Mouse (Mus musculus) hindbrain, embryonic 13.5 days (tissue): Measurements from ENCODE around the gene Adamts4. TPM values are rescaled to one million over a fixed set of nuclear protein-coding genes. Genes with fewer than 3 reads are reported as not detected.

ENCODE experiments used
- ATAC-seq: fragments of 200-750 bp; cut with Nextera tagmentation; 2 replicates; pipeline ENCODE4 v1.8.0; 2017; ENCODE audit warnings: moderate TSS enrichment; ENCODE audit not compliant: low FRiP score
- H3K27ac ChIP-seq: fragments of 300-500 bp; sonication (generic); 2 replicates; pipeline ENCODE4 v1.5.1; 2015; ENCODE audit warnings: inconsistent platforms, mild to moderate bottlenecking, moderate library complexity
- H3K27me3 ChIP-seq: fragments of 300-500 bp; sonication (generic); 2 replicates; pipeline ENCODE4 v1.6.1; 2015; ENCODE audit warnings: mild to moderate bottlenecking, inconsistent platforms
- H3K36me3 ChIP-seq: fragments of 300-500 bp; sonication (generic); 2 replicates; pipeline ENCODE4 v1.6.1; 2015; ENCODE audit warnings: mild to moderate bottlenecking, inconsistent platforms
- H3K4me1 ChIP-seq: fragments of 300-500 bp; sonication (generic); replicated peaks from 2 replicates; pipeline ENCODE4 v1.6.1; 2015; ENCODE audit warnings: inconsistent platforms
- H3K4me2 ChIP-seq: fragments of 300-500 bp; sonication (generic); 2 replicates; pipeline ENCODE4 v1.6.1; 2015; ENCODE audit warnings: inconsistent platforms, mild to moderate bottlenecking, moderate library complexity
- H3K4me3 ChIP-seq: fragments of 300-500 bp; sonication (generic); 2 replicates; pipeline ENCODE4 v1.5.1; 2015; ENCODE audit warnings: mild to moderate bottlenecking, inconsistent platforms
- H3K9ac ChIP-seq: fragments of 300-500 bp; sonication (generic); 2 replicates; pipeline ENCODE4 v1.6.1; 2015; ENCODE audit warnings: mild to moderate bottlenecking, inconsistent platforms
- H3K9me3 ChIP-seq: fragments of 300-500 bp; sonication (generic); 2 replicates; pipeline ENCODE4 v1.6.1; 2016; ENCODE audit warnings: inconsistent platforms
- WGBS: fragments of 180-500 bp; shearing (Covaris S2); methylation state at CpG from one replicate; pipeline ENCODE4 v1.1.7; 2015; 5-methylcytosine and 5-hydroxymethylcytosine counted together
- polyA plus RNA-seq: library from polyadenylated mRNA; unstranded; fragments of >200 nt; fragmentation: Nextera tagmentation; extraction: Ambion mirVana; gene quantifications from 2 replicates; pipeline ENCODE4 v1.2.1, GENCODE M21; 2015

The Adamts4 gene
- polyA plus RNA-seq, 1 experiment from 2014 or later: 4.9 TPM

DNA sequence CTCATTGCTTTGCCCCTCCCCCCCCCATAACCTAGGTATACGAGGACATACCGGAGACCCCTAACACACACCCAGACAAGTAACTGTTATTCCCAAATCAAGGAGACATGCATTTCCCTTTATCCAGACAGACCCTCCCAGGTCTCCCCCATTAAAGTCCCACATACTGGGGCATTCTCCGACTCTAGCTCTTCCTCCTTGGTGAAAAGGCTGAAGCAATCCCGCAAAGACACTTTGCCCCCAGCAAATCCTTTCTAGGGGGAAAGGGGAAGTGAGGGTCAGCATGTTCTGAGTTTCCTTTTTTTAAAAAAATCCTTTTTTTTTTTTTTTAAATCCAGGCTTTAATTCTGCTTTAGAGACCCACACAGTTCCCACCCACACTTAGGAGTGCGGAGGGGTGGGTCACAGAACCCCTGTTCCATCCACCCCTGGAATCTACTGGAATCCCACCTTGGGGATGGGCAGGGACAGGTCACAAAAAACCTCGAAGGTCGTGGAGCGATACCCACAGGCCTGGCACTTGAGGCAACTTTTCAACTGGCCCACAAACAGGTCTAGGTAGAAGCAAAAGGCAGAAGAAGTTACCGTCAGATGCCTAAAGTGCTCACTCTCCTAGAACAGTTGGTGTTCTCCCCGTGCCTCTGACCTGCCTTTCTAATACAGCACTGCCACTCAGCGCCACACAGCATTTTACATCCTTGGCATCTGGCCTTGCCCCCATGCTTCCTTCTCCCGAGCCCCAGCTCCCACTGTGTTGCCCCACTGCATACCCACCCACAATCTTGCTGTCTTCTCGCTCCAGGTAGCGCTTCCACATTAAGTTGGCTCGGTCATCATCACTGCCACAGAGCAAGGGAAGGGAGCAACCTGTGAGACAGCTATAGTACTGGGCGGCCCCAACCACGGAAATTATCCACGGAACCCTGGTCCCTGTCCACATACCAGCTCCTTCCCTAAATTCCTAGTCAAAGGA is 33.3 kb downstream of the Adamts4 start:
- Histone ChIP-seq H3K27me3 (no peaks in the 10 kb centered on the region), H3K27ac (no peak overlapping the region), H3K4me1 (peaks cover 60% of the 10 kb centered on the region), H3K9ac (no peak overlapping the region), H3K36me3 (peaks cover 45% of the 10 kb centered on the region), H3K4me3 (no peak overlapping the region), H3K9me3 (no peaks in the 10 kb centered on the region), H3K4me2 (no peak overlapping the region)
- no peak for ATAC-seq
- 92% methylated on average over 18 of the region's 18 CpGs for WGBS

DNA sequence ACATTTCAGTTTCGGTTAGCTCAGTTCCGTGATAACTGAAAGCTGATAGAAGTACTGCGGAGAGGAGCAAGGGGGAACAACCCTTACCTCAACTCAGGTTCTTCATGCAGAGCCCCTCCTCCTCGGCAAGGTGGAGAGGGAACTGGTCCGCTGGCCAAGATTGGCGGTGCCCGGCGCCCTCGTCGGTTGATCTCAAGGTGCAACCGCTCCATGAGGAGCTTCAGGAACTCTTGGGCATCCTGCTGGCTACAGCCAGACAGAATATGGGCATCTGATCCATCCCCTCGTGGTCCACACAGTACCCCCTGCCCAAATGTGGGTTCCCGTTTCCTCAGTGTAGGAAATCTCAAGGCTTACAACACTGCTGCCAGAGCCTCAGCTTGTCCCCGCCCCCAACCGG is 34.3 kb downstream of the Adamts4 start:
- Histone ChIP-seq H3K4me1 (peaks cover 61% of the 10 kb centered on the region), H3K9ac (no peak overlapping the region), H3K27ac (no peak overlapping the region), H3K9me3 (no peaks in the 10 kb centered on the region), H3K36me3 (peaks cover 52% of the 10 kb centered on the region), H3K4me2 (no peak overlapping the region), H3K27me3 (no peaks in the 10 kb centered on the region), H3K4me3 (no peak overlapping the region)
- 93% methylated on average over 15 of the region's 15 CpGs for WGBS
- ATAC-seq: no peak

DNA sequence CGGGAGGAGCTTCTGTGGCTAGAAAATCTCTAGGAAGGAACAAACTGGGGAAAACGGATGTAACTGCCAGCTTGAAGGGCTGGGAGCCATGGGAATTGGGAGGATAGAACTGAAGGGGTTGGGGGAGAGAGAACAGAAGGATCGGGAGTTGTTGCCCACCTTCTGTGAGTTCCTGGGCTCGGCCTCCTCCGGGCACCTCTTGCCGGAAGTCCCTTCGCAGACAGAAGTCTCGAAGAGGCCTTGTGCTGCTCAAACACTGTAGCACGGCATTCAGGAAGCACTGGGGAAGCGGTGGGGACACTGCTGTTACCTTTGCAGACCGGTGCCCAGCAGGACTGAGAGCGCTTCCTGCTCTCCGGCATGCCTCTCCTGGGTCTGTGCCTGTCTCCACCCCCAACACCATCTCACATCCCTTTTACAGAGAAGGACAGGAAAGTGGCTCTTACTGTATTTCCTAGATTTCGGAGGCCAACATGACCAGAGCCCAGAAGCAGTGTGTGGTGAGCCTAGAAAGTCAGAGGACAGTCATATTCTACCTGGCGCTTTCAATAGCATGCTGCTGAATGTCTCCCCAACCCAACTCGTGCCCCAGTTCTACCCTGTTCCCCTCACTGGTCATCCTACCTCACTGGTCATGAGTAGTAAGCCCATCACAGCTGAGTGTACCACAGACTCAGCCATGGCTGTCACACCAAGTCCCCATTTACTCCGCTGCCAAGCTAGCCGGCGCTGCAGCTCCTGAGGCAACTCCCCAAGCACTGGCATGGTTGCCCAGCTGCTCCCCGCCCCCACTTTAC is 35.1 kb downstream of the Adamts4 start:
- no peak overlapping the region for H3K9ac ChIP-seq

DNA sequence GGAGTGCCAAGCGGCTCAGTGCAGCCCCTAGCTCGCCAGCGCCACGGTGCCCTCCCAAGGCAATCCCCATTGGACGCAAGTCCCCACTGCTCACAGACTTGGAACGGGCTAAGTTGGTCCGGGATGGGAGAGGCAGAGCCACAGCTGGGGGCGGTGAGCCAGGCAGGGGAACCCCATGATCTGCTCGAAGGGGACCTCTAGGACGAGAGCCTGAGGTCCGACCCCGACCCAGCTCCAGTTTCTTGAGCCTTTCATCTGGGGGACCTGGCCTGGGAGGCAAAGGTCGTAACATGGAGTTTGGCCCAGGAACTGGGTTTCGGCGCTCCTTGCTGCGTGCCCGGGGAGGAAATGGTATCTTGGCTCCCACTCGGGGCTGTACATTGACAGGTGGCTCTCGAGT is 36.3 kb downstream of the Adamts4 start:
- Histone ChIP-seq H3K4me2 (peak overlapping the region; percentile 63), H3K36me3 (peaks cover 60% of the 10 kb centered on the region), H3K4me1 (peaks cover 46% of the 10 kb centered on the region), H3K27ac (0 out of 2 replicates have a peak overlapping the region, but pooled peaks have one; percentile 97), H3K9me3 (no peaks in the 10 kb centered on the region), H3K27me3 (no peaks in the 10 kb centered on the region), H3K9ac (peak overlapping the region; percentile 98), H3K4me3 (peak overlapping the region; percentile 88)
- no peak for ATAC-seq
- WGBS: 86% methylated on average over 19 of the region's 19 CpGs

More for the DNA sequence above, 35.1 kb downstream of the Adamts4 start:
- Histone ChIP-seq H3K9me3 (no peaks in the 10 kb centered on the region), H3K4me2 (no peak overlapping the region), H3K4me1 (peaks cover 53% of the 10 kb centered on the region), H3K27ac (no peak overlapping the region; the same call in 1 of the 2 replicates), H3K27me3 (no peaks in the 10 kb centered on the region), H3K4me3 (no peak overlapping the region), H3K36me3 (peaks cover 58% of the 10 kb centered on the region)
- WGBS: 87% methylated on average over 20 of the region's 20 CpGs
- no peak for ATAC-seq

DNA sequence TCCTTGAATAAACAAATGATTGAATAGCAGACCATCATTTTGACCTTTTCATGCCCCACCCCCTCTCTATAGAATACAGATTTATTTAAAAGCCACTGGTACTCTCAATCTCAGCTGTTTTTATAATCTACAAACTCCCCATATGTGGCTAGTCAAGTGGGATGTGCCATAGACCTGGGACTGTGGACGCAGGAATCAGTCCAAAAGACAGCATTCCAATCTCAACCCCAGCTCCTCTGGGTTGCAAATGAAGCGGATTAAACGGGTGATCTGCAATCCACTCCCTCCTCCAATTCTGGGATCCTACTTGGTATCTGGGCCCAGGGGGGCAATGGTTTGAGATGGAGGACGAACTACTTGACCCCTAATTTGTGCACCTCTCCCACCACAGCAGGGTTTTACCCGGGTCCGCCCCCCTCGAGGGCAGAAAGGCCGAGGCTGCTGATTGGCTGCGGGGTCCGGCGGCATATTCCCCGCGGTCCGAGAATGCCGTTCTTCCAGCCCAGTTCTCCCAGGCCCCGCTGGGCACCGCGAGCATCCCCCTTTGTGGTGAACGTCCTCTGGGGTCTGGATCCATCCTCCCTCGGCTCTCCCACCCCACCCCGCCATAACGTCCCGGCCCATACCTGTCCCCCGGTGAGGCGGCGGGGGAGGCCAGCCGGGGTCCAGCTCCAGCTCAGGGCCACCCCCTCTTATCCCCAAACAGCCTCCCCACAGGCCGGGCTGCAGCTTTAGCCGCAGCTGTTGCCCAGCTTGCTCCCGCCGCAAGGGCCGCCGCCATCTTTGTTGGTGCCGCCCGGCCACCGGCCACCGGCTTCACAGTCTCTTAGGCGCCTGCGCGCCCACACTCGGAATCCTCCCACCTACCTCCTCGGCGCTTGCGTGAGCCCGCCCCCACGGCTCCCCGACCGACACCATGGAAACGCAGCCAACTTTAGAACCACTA is 37.2 kb downstream of the Adamts4 start, which contains the start of gene Usp21:
TSS of gene Usp21 (minus strand) at position 856 of the 946 bp plus-strand sequence.
- Histone ChIP-seq H3K9me3 (no peaks in the 10 kb centered on the region), H3K9ac (peak within 1 kb of the TSS; percentile 98), H3K27ac (peak within 1 kb of the TSS; percentile 97), H3K4me1 (peaks cover 38% of the 10 kb centered on the region), H3K27me3 (no peaks in the 10 kb centered on the region), H3K4me3 (peak within 1 kb of the TSS; percentile 88), H3K36me3 (peaks cover 57% of the 10 kb centered on the region), H3K4me2 (peak within 1 kb of the TSS; percentile 63)
- ATAC-seq: peak; percentile 95
- under 1% methylated on average over 49 of the region's 49 CpGs for WGBS

DNA sequence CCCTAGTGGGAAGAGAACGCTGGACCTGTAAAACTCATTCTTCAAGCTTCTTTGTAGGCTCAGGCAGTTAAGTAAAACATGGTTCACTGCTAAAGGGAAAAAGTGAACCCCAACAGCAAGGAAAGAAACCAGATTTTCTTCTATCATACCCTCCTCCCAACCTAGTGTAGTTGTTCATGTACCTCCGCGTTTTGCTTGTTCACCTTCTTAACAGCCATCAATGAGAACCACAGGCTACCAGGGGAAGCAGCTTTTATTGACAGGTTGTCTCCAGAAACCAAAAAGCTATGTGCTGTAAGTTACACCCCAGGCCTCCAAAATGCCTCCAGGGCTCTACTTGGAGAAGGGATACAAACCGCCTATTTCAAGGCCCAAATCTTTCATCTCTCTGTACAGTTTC is 38.1 kb downstream of the Adamts4 start:
- ATAC-seq: no peak
- H3K9me3 ChIP-seq: no peaks in the 10 kb centered on the region
- WGBS: 63% methylated on average over 4 of the region's 4 CpGs
- H3K9ac ChIP-seq: no peak overlapping the region
- no peaks in the 10 kb centered on the region for H3K27me3 ChIP-seq
- H3K27ac ChIP-seq: peak overlapping the region; percentile 97
- H3K36me3 ChIP-seq: peaks cover 49% of the 10 kb centered on the region
- no peak overlapping the region; the same call in 1 of the 2 replicates for H3K4me3 ChIP-seq
- peak overlapping the region; percentile 36 for H3K4me2 ChIP-seq
- H3K4me1 ChIP-seq: peaks cover 40% of the 10 kb centered on the region

DNA sequence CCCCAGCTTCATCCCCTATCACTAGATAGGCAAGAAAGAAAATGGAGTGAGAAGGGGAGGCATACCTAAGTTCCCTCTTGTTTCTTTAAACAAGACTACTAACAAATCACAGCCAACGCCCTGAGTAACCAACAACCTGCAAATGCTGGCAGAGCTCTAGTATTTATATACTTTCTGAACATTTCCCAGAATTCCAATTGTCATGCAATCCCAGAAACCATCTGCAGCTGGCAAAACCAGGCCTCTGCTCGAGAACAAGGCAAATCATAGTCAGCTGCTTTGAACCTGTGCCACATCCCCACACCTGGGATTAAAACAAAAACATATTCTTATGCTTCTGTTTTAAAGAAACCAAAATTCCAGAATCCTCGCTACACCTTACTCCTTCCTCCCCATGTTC is 43.1 kb downstream of the Adamts4 start:
- Histone ChIP-seq H3K4me1 (peaks cover 19% of the 10 kb centered on the region), H3K27ac (no peak overlapping the region), H3K9me3 (no peaks in the 10 kb centered on the region), H3K4me3 (peak overlapping the region; percentile 65; the same call in 1 of the 2 replicates), H3K36me3 (peaks cover 18% of the 10 kb centered on the region), H3K9ac (peak overlapping the region; percentile 78), H3K4me2 (peak overlapping the region; percentile 78), H3K27me3 (peaks cover 23% of the 10 kb centered on the region)
- ATAC-seq: no peak
- WGBS: 91% methylated on average over 3 of the region's 3 CpGs

GRCm38 (mm10) chr1:171293906-171294297 is 43.7 kb downstream of the Adamts4 start:
- Histone ChIP-seq H3K27me3 (peaks cover 29% of the 10 kb centered on the region), H3K27ac (peak overlapping the region; percentile 93), H3K36me3 (peaks cover 14% of the 10 kb centered on the region), H3K4me2 (peak overlapping the region; percentile 78), H3K9ac (peak overlapping the region; percentile 78), H3K9me3 (no peaks in the 10 kb centered on the region), H3K4me3 (peak overlapping the region; percentile 65), H3K4me1 (peaks cover 15% of the 10 kb centered on the region)
- ATAC-seq: no peak
- WGBS: 39% methylated on average over 5 of the region's 5 CpGs

- H3K27me3 ChIP-seq: peaks cover 29% of the 10 kb centered on the region
- ATAC-seq: peak; percentile 79
- peak within 1 kb of the TSS; percentile 78 for H3K9ac ChIP-seq
- H3K4me2 ChIP-seq: peak within 1 kb of the TSS; percentile 78
- H3K27ac ChIP-seq: peak within 1 kb of the TSS; percentile 93
- peak within 1 kb of the TSS; percentile 65 for H3K4me3 ChIP-seq
- WGBS: under 1% methylated on average over 42 of the region's 42 CpGs
- H3K9me3 ChIP-seq: no peaks in the 10 kb centered on the region
- peaks cover 9% of the 10 kb centered on the region for H3K36me3 ChIP-seq
- peaks cover 13% of the 10 kb centered on the region for H3K4me1 ChIP-seq
Observed at GRCm38 (mm10) chr1:171294298-171295062, 44.3 kb downstream of the Adamts4 start, which contains the start of gene Ufc1. Ufc1 (minus strand) TSS chr1:171295024.

DNA sequence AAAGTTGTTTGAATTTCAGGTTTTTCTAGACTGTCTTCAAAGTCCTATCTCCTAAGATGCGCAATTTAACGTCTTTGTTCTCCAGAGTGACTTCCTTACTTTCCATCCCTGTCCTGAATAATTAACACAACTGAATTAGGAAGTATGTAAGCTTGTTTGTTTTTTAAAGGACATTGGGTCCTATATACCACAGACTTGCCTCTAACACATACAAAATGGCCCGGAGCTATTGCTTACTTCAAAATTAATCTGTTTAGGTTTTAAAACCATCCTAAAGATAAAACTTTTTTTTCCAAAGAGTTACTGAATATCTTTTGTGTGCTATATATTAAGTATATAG is 44.8 kb downstream of the Adamts4 start:
- H3K4me1 ChIP-seq: peaks cover 13% of the 10 kb centered on the region
- peak overlapping the region; percentile 78 for H3K4me2 ChIP-seq
- 15% methylated on average over 3 of the region's 3 CpGs for WGBS
- ATAC-seq: peak; percentile 49
- no peaks in the 10 kb centered on the region for H3K9me3 ChIP-seq
- H3K27me3 ChIP-seq: peaks cover 29% of the 10 kb centered on the region
- peak overlapping the region; percentile 78 for H3K9ac ChIP-seq
- H3K4me3 ChIP-seq: peak overlapping the region; percentile 65
- H3K27ac ChIP-seq: peak overlapping the region; percentile 93
- H3K36me3 ChIP-seq: 0 out of 2 replicates have a peak, but pooled peaks cover 4% of the 10 kb centered on the region

- Histone ChIP-seq H3K4me1 (peaks cover 12% of the 10 kb centered on the region), H3K9ac (no peak overlapping the region), H3K4me3 (no peak overlapping the region), H3K27me3 (peaks cover 29% of the 10 kb centered on the region), H3K4me2 (no peak overlapping the region), H3K36me3 (no peaks in the 10 kb centered on the region), H3K27ac (no peak overlapping the region), H3K9me3 (no peaks in the 10 kb centered on the region)
- no peak for ATAC-seq
- WGBS: 65% methylated on average over 3 of the region's 3 CpGs
Observed at GRCm38 (mm10) chr1:171298226-171298625, 48.0 kb downstream of the Adamts4 start.
